Mouse (Mus musculus): ENCODE results near the gene Katnal1. TPM values are rescaled to one million over a fixed set of nuclear protein-coding genes. Genes with fewer than 3 reads are reported as not detected.
A peak's percentile ranks its signal among the peaks of the same experiment; 100 is the strongest.

Katnal1 gene
- polyA plus RNA-seq, 1 experiment from 2014 or later = 17.4 TPM

DNA sequence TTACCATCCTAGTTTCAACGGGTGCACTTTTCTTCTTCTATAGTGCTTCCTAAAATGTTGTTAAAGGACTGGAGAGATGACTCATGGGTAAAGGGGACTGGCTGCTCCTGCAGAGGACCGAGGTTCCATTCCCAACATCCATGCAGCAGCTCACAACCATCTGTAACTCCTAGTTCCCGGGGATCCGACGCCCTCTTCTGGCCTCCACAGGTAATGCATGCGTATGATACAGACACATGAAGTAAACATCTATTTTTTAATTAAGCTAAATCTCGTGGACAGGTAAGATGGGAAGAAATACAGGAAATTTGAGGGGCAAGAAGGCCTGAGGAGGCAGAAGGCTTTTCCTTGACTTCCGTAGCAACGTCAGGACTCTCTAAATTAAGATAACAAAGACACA, 29.2 kb upstream of the Katnal1 start:
- Histone ChIP-seq H3K27me3 (ENCODE audit: control insufficient read depth, insufficient read depth, low read length) (no peaks in the 10 kb centered on the region), H3K9ac (ENCODE audit: low read depth, low read length) (no peak overlapping the region), H3K36me3 (ENCODE audit: control insufficient read depth, insufficient read depth, low read length) (no peaks in the 10 kb centered on the region), H3K27ac (ENCODE audit: low read depth, low read length) (no peak overlapping the region), H3K4me2 (peak overlapping the region; percentile 98; the same call in 1 of the 2 replicates), H3K4me3 (ENCODE audit: low read depth, low read length) (no peak overlapping the region), H3K4me1 (ENCODE audit: control insufficient read depth, insufficient read depth, low read length) (peaks cover 7% of the 10 kb centered on the region), H3K9me3 (replicated peaks; ENCODE audit: control insufficient read depth, low read length) (no peaks in the 10 kb centered on the region; the same call in 1 of the 2 replicates)
- 41% methylated on average over 9 of the region's 9 CpGs for WGBS (ENCODE audit: insufficient replicate concordance)
- ATAC-seq (replicated peaks; ENCODE audit: insufficient number of reproducible peaks, low FRiP score, low TSS enrichment) = no peak

DNA sequence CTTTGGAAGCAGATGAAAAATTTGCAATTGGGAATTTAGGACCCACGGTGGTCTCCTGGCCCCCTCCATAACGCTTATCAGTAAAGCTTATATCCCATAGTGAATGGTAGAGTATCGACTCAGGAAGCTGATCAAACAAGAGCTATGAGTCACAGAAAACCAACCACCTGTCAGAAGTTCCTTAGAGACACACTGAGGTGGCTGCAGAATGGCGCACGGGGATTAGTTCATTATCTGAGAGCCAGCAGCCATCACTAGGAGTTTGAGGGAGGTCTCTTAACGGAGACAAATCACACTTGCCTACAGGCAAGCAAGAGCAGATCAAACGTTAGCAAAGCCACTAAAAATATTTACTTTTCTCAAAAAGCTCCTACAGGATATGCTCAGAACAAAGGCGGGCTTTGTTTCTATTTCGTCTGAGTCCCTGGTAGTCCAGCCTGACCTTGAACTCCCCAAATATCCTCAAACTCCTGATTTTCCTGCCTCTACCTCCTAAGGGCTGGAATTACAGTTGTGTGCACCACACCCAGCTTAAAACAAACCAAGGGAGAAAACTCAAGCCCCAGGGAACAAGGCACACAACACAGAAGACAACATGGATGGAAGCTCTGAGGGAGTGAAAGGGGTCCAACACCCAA, 27.9 kb upstream of the Katnal1 start:
- H3K27ac ChIP-seq (ENCODE audit: low read depth, low read length) = no peak overlapping the region
- no peak for ATAC-seq (replicated peaks; ENCODE audit: insufficient number of reproducible peaks, low FRiP score, low TSS enrichment)

DNA sequence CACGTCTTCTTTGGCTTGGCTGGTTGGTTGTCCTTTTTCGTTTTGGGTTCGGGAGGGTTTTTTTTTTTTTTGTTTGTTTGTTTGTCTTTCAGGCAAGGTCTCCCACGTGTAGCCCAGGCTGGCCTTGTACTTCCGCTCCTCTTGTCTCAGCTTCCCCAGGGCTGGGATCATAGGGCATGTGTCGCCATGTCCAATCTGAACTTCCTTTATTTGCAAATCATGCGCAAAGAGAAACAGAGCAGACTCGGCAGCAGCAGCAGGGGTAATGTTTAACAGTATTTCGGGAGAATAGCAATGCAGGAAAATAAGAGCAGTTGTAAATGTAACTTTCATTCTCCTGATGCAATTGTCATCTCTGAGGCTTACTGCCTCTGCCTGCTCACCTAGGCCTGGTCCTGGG, 27.0 kb upstream of the Katnal1 start:
- H3K4me3 ChIP-seq (ENCODE audit: low read depth, low read length) = no peak overlapping the region
- no peak overlapping the region for H3K4me2 ChIP-seq
- ATAC-seq (replicated peaks; ENCODE audit: insufficient number of reproducible peaks, low FRiP score, low TSS enrichment) = no peak
- H3K4me1 ChIP-seq (ENCODE audit: control insufficient read depth, insufficient read depth, low read length) = peaks cover 7% of the 10 kb centered on the region
- H3K27ac ChIP-seq (ENCODE audit: low read depth, low read length) = no peak overlapping the region
- H3K36me3 ChIP-seq (ENCODE audit: control insufficient read depth, insufficient read depth, low read length) = no peaks in the 10 kb centered on the region
- H3K9ac ChIP-seq (ENCODE audit: low read depth, low read length) = no peak overlapping the region
- H3K9me3 ChIP-seq (replicated peaks; ENCODE audit: control insufficient read depth, low read length) = no peaks in the 10 kb centered on the region; the same call in 1 of the 2 replicates
- H3K27me3 ChIP-seq (ENCODE audit: control insufficient read depth, insufficient read depth, low read length) = no peaks in the 10 kb centered on the region
- 85% methylated on average over 9 of the region's 9 CpGs for WGBS (ENCODE audit: insufficient replicate concordance)

More for the DNA sequence above, 27.9 kb upstream of the Katnal1 start:
- Histone ChIP-seq H3K4me2 (no peak overlapping the region), H3K9me3 (replicated peaks; ENCODE audit: control insufficient read depth, low read length) (no peaks in the 10 kb centered on the region; the same call in 1 of the 2 replicates), H3K4me1 (ENCODE audit: control insufficient read depth, insufficient read depth, low read length) (peaks cover 7% of the 10 kb centered on the region), H3K9ac (ENCODE audit: low read depth, low read length) (no peak overlapping the region), H3K36me3 (ENCODE audit: control insufficient read depth, insufficient read depth, low read length) (no peaks in the 10 kb centered on the region), H3K4me3 (ENCODE audit: low read depth, low read length) (no peak overlapping the region), H3K27me3 (ENCODE audit: control insufficient read depth, insufficient read depth, low read length) (no peaks in the 10 kb centered on the region)
- 39% methylated on average over 9 of the region's 9 CpGs for WGBS (ENCODE audit: insufficient replicate concordance)

DNA sequence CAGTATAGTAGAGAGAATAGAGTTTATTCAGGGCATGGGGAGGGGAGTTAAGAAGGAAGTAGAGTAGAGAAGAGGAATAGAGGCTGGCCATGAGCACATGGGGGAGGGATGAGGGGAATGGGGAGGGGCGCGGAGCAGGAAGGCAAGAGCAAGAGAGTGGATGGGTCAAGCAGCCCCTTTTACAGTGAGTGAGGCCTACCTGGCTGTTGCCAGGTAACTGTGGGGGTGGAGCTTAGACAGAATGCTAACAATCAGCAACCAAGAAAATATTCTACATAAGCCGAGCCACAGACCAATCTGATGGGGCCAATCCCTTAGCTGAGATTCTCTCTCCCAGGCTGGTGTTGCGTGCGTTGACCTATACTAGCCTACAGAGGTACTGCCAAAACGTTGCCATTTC, 26.5 kb upstream of the Katnal1 start:
- no peaks in the 10 kb centered on the region; the same call in 1 of the 2 replicates for H3K9me3 ChIP-seq (replicated peaks; ENCODE audit: control insufficient read depth, low read length)
- H3K27ac ChIP-seq (ENCODE audit: low read depth, low read length) = no peak overlapping the region
- no peak overlapping the region for H3K4me2 ChIP-seq
- H3K36me3 ChIP-seq (ENCODE audit: control insufficient read depth, insufficient read depth, low read length) = no peaks in the 10 kb centered on the region
- peaks cover 7% of the 10 kb centered on the region for H3K4me1 ChIP-seq (ENCODE audit: control insufficient read depth, insufficient read depth, low read length)
- H3K4me3 ChIP-seq (ENCODE audit: low read depth, low read length) = no peak overlapping the region
- H3K27me3 ChIP-seq (ENCODE audit: control insufficient read depth, insufficient read depth, low read length) = no peaks in the 10 kb centered on the region
- WGBS (ENCODE audit: insufficient replicate concordance) = 82% methylated on average over 6 of the region's 6 CpGs
- no peak overlapping the region for H3K9ac ChIP-seq (ENCODE audit: low read depth, low read length)
- no peak for ATAC-seq (replicated peaks; ENCODE audit: insufficient number of reproducible peaks, low FRiP score, low TSS enrichment)

DNA sequence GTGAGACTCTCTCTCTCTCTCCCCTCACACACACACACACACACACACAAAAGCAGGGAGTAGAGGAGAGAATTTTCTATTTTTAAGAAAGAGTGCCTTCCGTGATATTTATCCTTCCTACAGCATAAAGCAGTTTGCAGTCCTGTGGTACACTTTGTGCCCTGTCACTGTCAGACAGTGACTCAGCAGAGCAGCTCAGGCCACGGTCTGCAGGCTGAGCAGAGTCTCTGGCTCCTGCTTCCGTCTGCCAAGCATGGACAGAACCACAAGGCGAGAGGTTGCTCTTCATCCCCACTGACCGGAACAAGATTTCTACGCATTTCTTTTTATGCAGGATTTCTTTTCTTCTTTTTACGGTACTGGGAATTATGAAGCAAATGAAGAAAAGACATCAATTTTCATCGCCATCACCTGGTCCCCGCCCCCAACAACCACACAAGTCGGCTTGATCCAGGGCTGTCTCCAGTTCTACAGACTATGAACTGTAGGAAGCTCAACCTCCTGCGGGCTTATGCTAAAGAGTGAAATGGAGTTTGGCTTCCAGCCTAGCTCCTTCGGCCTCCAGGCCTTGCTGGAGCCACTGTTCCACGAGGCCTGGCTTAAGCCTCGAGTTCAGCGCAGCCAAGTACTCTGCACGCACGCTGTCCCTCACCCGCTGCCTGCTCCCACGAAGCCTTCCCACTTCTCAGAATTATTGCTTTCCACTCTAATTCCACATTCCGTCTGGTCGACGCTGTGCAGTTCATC, 25.4 kb upstream of the Katnal1 start:
- Histone ChIP-seq H3K4me1 (ENCODE audit: control insufficient read depth, insufficient read depth, low read length) (peaks cover 10% of the 10 kb centered on the region), H3K4me2 (no peak overlapping the region), H3K27me3 (ENCODE audit: control insufficient read depth, insufficient read depth, low read length) (no peaks in the 10 kb centered on the region), H3K27ac (ENCODE audit: low read depth, low read length) (no peak overlapping the region), H3K36me3 (ENCODE audit: control insufficient read depth, insufficient read depth, low read length) (no peaks in the 10 kb centered on the region), H3K9ac (ENCODE audit: low read depth, low read length) (no peak overlapping the region), H3K9me3 (replicated peaks; ENCODE audit: control insufficient read depth, low read length) (no peaks in the 10 kb centered on the region; the same call in 1 of the 2 replicates), H3K4me3 (ENCODE audit: low read depth, low read length) (no peak overlapping the region)
- WGBS (ENCODE audit: insufficient replicate concordance) = 81% methylated on average over 22 of the region's 22 CpGs
- ATAC-seq (replicated peaks; ENCODE audit: insufficient number of reproducible peaks, low FRiP score, low TSS enrichment) = no peak

DNA sequence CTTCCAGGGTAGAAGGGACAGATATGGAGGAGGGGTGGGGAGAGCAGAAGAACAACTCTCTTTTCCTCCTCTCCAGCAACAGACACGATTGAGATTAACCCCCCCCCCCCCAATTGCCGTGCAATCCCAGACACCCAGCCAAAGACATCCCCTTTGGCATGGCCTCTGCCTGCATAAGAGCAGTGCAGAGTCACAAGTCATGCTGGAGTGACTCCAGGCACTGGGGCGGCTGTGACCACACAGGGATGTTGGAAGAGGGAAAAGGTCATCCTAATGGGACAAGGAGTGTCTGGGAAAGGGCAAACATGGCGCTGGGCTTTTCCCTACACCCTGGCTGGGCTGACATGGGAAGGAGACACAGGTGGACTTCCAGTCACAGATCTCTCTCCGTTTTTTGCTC, 24.0 kb upstream of the Katnal1 start:
- H3K27ac ChIP-seq (ENCODE audit: low read depth, low read length) = no peak overlapping the region
- ATAC-seq (replicated peaks; ENCODE audit: insufficient number of reproducible peaks, low FRiP score, low TSS enrichment) = no peak
- WGBS (ENCODE audit: insufficient replicate concordance) = 73% methylated on average over 5 of the region's 5 CpGs
- H3K4me1 ChIP-seq (ENCODE audit: control insufficient read depth, insufficient read depth, low read length) = peaks cover 3% of the 10 kb centered on the region
- no peak overlapping the region for H3K4me2 ChIP-seq
- H3K4me3 ChIP-seq (ENCODE audit: low read depth, low read length) = no peak overlapping the region
- no peaks in the 10 kb centered on the region; the same call in 1 of the 2 replicates for H3K9me3 ChIP-seq (replicated peaks; ENCODE audit: control insufficient read depth, low read length)
- no peak overlapping the region for H3K9ac ChIP-seq (ENCODE audit: low read depth, low read length)
- no peaks in the 10 kb centered on the region for H3K36me3 ChIP-seq (ENCODE audit: control insufficient read depth, insufficient read depth, low read length)
- no peaks in the 10 kb centered on the region for H3K27me3 ChIP-seq (ENCODE audit: control insufficient read depth, insufficient read depth, low read length)

DNA sequence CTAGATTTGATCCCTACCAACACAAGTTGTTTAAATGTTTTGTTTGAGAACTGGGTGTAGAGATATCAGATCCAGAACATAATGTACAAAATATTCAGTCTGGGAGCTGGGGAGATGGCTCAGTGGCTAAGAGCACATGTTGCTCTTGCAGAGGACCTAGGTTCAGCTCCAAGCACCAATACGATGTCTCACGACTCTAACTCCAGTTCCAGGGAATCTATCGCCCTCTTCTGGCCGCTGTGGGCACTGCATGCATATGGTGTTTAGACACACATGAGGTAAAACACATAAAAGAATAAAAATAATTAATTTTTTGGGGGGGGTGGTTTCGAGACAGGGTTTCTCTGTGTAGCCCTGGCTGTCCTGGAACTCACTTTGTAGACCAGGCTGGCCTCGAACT, 23.3 kb upstream of the Katnal1 start:
- 47% methylated on average over 6 of the region's 6 CpGs for WGBS (ENCODE audit: insufficient replicate concordance)
- Histone ChIP-seq H3K9ac (ENCODE audit: low read depth, low read length) (no peak overlapping the region), H3K27me3 (ENCODE audit: control insufficient read depth, insufficient read depth, low read length) (no peaks in the 10 kb centered on the region), H3K4me2 (no peak overlapping the region), H3K9me3 (replicated peaks; ENCODE audit: control insufficient read depth, low read length) (no peaks in the 10 kb centered on the region; the same call in 1 of the 2 replicates), H3K27ac (ENCODE audit: low read depth, low read length) (no peak overlapping the region), H3K36me3 (ENCODE audit: control insufficient read depth, insufficient read depth, low read length) (no peaks in the 10 kb centered on the region), H3K4me1 (ENCODE audit: control insufficient read depth, insufficient read depth, low read length) (peaks cover 3% of the 10 kb centered on the region), H3K4me3 (ENCODE audit: low read depth, low read length) (no peak overlapping the region)
- ATAC-seq (replicated peaks; ENCODE audit: insufficient number of reproducible peaks, low FRiP score, low TSS enrichment) = no peak

DNA sequence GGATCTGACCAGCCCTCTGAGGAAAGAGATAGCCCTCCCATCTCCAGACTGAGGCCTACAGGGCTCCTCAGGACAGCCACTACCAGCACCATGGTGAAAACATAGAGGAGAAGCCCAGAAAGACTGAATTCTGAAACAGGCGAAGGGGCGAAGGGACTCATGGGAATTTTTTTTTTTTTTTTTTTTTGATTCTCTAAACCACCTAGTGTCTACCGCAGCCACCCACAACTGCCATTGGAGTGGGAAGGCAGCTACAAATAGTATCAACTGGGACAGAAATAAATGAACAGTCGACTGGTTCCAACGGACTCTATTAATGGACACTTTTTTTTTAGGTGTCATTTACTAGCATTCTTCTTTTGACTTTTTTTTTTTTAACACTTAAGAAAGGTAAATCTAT, 22.2 kb upstream of the Katnal1 start:
- no peaks in the 10 kb centered on the region for H3K27me3 ChIP-seq (ENCODE audit: control insufficient read depth, insufficient read depth, low read length)
- no peaks in the 10 kb centered on the region for H3K36me3 ChIP-seq (ENCODE audit: control insufficient read depth, insufficient read depth, low read length)
- H3K4me2 ChIP-seq = no peak overlapping the region
- no peak overlapping the region for H3K9ac ChIP-seq (ENCODE audit: low read depth, low read length)
- no peak overlapping the region for H3K4me3 ChIP-seq (ENCODE audit: low read depth, low read length)
- WGBS (ENCODE audit: insufficient replicate concordance) = 69% methylated on average over 5 of the region's 5 CpGs
- peaks cover 3% of the 10 kb centered on the region for H3K4me1 ChIP-seq (ENCODE audit: control insufficient read depth, insufficient read depth, low read length)
- ATAC-seq (replicated peaks; ENCODE audit: insufficient number of reproducible peaks, low FRiP score, low TSS enrichment) = no peak
- no peak overlapping the region for H3K27ac ChIP-seq (ENCODE audit: low read depth, low read length)
- H3K9me3 ChIP-seq (replicated peaks; ENCODE audit: control insufficient read depth, low read length) = no peaks in the 10 kb centered on the region; the same call in 1 of the 2 replicates
